Mouse (Mus musculus) forebrain, embryonic 16.5 days (tissue): Measurements from ENCODE around the gene Krt76. TPM values are rescaled to one million over a fixed set of nuclear protein-coding genes. Genes with fewer than 3 reads are reported as not detected.

Source experiments
- ATAC-seq: fragments of 200-750 bp; cut with Nextera tagmentation; 2 replicates; pipeline ENCODE4 v1.8.0; 2017; ENCODE audit warnings: mild to moderate bottlenecking, moderate library complexity
- H3K27ac ChIP-seq: fragments of 300-500 bp; sonication (generic); 2 replicates; pipeline ENCODE4 v1.5.1; 2014; ENCODE audit warnings: low read length, control low read depth
- H3K27me3 ChIP-seq: fragments of 300-500 bp; sonication (generic); replicated peaks from 2 replicates; pipeline ENCODE4 v1.6.1; 2014; ENCODE audit warnings: low read length; ENCODE audit not compliant: control insufficient read depth, insufficient read depth
- H3K36me3 ChIP-seq: fragments of 300-500 bp; sonication (generic); 2 replicates; pipeline ENCODE4 v1.6.1; 2014; ENCODE audit not compliant: control insufficient read depth, insufficient read depth
- H3K4me1 ChIP-seq: fragments of 300-500 bp; sonication (generic); replicated peaks from 2 replicates; pipeline ENCODE4 v1.6.1; 2014; ENCODE audit warnings: low read length; ENCODE audit not compliant: control insufficient read depth, insufficient read depth
- H3K4me2 ChIP-seq: fragments of 300-500 bp; sonication (generic); 2 replicates; pipeline ENCODE4 v1.6.1; 2014; ENCODE audit warnings: mild to moderate bottlenecking, low read length, control low read depth
- H3K4me3 ChIP-seq: fragments of 300-500 bp; sonication (generic); replicated peaks from 2 replicates; pipeline ENCODE4 v1.5.1; 2014; ENCODE audit warnings: mild to moderate bottlenecking, low read length, control low read depth
- H3K9ac ChIP-seq: fragments of 300-500 bp; sonication (generic); replicated peaks from 2 replicates; pipeline ENCODE4 v1.6.1; 2014; ENCODE audit warnings: low read depth, low read length, control low read depth
- H3K9me3 ChIP-seq: fragments of 300-500 bp; sonication (generic); 2 replicates; pipeline ENCODE4 v1.6.1; 2016; ENCODE audit warnings: low read length; ENCODE audit not compliant: control insufficient read depth
- WGBS: fragments of 180-500 bp; shearing (Covaris S2); extraction: QIAGEN DNeasy Blood & Tissue Kit; methylation state at CpG from one replicate; pipeline ENCODE4 v1.1.7; 2014; 5-methylcytosine and 5-hydroxymethylcytosine counted together
- polyA plus RNA-seq: library from polyadenylated mRNA; unstranded; fragments of >200 nt; fragmentation: Nextera tagmentation; extraction: Ambion mirVana; gene quantifications from 2 replicates; pipeline ENCODE4 v1.2.1, GENCODE M21; 2015

The Krt76 gene
- polyA plus RNA-seq: not detected in 2 replicates

DNA sequence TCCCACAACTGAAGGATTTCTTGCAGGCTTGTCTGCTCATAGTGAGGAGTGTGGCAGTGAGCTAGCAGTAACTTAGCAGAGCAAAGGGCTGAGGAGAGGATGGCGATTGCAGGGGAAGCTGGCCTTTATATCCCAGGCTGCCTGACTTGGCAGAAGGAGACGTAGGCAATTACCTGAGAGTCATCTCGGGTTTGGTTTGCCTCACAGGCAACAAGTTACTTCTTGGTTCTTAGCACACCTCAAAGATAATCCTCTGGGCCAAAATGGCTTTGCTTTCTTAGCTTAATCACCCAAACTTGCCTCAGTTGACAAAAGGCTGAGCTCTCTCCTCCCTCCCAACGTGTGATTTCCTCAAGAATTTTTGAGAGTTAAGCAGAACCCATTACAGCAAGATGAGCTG, at the start of gene Krt76:
Gene Krt76, minus strand, starts transcription at position 101 of the 400 bp plus-strand sequence.
- Histone ChIP-seq H3K4me2 (no peak within 1 kb of the TSS), H3K9me3 (no peaks in the 10 kb centered on the region), H3K4me1 (no peaks in the 10 kb centered on the region), H3K4me3 (no peak within 1 kb of the TSS), H3K9ac (no peak within 1 kb of the TSS), H3K36me3 (no peaks in the 10 kb centered on the region), H3K27me3 (no peaks in the 10 kb centered on the region), H3K27ac (no peak within 1 kb of the TSS)
- no peak for ATAC-seq
- WGBS: 53% methylated on average over 4 of the region's 4 CpGs

DNA sequence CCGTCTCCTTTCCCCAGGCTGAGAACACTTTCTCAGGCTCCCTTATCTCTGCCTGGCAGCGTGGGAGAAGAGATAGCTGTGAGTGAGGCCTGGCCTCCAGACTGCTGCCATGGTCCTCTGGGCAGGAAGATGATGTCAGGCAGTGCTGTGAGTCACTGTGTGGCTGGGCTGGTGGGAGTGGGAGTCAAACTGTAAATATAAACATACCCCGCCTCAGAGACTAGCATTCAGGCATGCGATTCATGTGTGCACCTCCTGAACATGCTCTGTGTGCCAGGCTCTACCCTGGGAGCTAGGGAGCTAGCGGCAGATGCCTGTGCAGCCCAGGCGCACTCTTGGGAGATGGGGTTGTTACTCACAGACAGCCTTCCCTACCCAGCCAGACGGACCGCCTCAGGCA, 49.2 kb upstream of the Krt76 start:
- no peak overlapping the region for H3K4me3 ChIP-seq
- ATAC-seq: no peak
- H3K4me1 ChIP-seq: no peaks in the 10 kb centered on the region
- no peaks in the 10 kb centered on the region for H3K36me3 ChIP-seq
- no peaks in the 10 kb centered on the region for H3K9me3 ChIP-seq
- no peaks in the 10 kb centered on the region for H3K27me3 ChIP-seq
- H3K4me2 ChIP-seq: no peak overlapping the region
- no peak overlapping the region for H3K27ac ChIP-seq
- WGBS: 70% methylated on average over 8 of the region's 8 CpGs
- H3K9ac ChIP-seq: no peak overlapping the region

DNA sequence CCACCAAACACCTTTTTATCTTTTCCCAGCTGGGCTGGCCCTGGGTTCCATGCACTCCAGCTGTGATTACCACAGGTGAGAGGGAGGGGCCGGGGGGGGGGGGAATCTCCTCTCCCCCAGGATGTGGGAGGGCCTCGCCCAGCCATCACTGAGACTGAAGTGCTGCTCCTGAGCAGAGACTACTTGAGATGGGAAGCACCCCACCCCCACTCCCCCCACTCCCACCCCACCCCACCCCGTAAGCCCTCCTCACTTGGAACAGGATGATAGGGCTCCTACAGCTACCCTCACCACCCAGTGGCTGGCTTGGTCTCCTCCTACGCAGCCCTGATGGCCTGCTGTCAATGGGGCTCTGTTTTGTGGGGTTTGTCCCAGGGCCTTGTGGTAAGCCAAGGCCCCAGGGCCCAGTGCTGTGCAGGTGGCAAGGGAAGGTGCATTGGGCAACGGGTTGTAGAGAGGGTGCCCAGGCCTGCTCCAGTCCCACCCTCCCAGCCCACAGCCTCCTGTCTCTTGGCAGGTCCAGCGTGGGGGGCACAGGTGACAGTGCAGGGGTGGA, 47.6 kb upstream of the Krt76 start, which contains the start of gene Krt79:
Gene Krt79, minus strand, starts transcription at position 51 of the 556 bp plus-strand sequence.
- ATAC-seq: no peak
- H3K4me3 ChIP-seq: no peak within 1 kb of the TSS
- WGBS: 61% methylated on average over 6 of the region's 6 CpGs
- H3K9ac ChIP-seq: no peak within 1 kb of the TSS
- no peaks in the 10 kb centered on the region for H3K36me3 ChIP-seq
- H3K27ac ChIP-seq: no peak within 1 kb of the TSS
- H3K27me3 ChIP-seq: no peaks in the 10 kb centered on the region
- no peaks in the 10 kb centered on the region for H3K9me3 ChIP-seq
- no peak within 1 kb of the TSS for H3K4me2 ChIP-seq
- no peaks in the 10 kb centered on the region for H3K4me1 ChIP-seq

DNA sequence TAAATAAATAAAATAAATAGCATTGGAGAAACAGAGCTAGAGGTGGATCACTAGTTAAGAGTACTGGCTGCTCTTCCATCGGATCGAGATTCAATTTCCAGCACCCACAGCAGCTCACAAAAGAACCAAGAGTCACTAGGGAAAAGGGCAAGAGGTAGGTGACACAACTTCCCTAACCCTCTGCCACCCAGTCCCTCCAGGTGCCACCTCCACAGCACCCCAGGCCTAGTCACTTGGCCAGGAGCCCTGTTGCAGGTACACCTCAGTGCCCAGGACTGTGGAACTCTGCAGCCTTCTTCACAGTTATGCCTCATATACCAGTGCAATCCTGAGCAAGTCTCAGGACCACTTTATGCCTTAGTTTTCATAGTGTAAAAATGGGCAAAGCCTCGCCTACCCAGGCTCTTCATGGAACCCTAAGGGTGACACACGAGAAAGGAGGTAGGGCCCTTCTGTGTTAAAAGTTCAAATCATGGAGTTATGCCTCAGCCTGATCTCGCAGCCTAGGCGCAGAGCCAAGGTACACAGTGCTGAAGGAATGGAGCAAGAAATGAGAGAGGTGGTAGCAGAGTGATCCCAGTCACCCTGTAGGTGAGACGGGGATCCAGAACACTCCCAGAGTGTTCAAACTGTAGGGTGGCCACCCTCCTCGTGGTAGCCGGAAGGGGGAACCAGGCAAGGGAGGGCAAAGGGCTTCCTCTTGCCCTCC, 46.0 kb upstream of the Krt76 start:
- no peak overlapping the region for H3K4me3 ChIP-seq
- no peak for ATAC-seq
- H3K27ac ChIP-seq: no peak overlapping the region
- H3K36me3 ChIP-seq: no peaks in the 10 kb centered on the region
- H3K27me3 ChIP-seq: no peaks in the 10 kb centered on the region
- H3K4me1 ChIP-seq: no peaks in the 10 kb centered on the region
- H3K9me3 ChIP-seq: no peaks in the 10 kb centered on the region
- H3K4me2 ChIP-seq: no peak overlapping the region
- WGBS: 87% methylated on average over 9 of the region's 9 CpGs
- no peak overlapping the region for H3K9ac ChIP-seq

DNA sequence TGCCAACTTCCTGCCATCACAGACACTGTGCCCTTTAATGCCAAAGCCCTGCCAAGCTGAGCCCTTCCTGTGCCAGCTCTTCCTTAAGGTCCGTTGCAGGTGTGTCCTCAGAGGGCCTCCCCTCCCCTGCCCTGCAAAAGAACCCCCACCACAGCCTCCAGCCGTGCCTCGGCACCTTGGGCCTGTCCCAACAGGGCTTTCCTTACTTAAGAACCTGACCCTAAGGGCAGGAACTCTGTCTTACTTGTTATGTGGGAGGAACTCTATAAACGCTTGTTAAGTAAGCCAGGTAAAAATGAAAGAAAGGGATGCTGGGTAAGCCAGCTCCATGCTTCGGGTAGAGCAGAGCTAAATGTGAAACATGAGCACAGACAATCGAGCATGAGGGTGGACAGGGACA, 40.3 kb upstream of the Krt76 start:
- no peak overlapping the region for H3K9ac ChIP-seq
- 82% methylated on average over 6 of the region's 6 CpGs for WGBS

DNA sequence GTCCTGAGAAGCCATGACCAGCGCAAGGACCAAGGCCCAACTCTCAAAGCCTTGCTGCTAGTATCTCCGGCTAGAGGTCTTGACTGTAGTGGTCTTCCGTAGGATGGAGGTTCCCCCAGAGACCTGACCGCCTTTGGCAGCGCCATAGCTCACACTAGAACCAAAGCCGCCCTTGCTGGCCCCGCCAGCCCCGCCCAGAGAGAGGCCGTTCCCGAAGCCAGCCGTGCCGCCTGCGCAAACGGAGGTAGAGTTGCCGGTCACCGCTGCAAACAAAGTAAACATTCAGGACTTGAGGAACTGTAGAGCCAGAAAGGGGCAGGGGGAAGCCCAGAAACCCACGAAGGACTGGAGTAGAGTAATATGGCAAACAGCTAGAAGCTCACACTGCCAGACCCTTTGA, 36.9 kb upstream of the Krt76 start:
- no peak overlapping the region for H3K9ac ChIP-seq
- 0 out of 2 replicates have a peak, but pooled peaks cover 3% of the 10 kb centered on the region for H3K27me3 ChIP-seq
- 0 out of 2 replicates have a peak, but pooled peaks cover 2% of the 10 kb centered on the region for H3K4me1 ChIP-seq
- H3K9me3 ChIP-seq: no peaks in the 10 kb centered on the region
- no peak overlapping the region for H3K4me3 ChIP-seq
- H3K36me3 ChIP-seq: no peaks in the 10 kb centered on the region
- H3K27ac ChIP-seq: no peak overlapping the region
- no peak overlapping the region for H3K4me2 ChIP-seq
- WGBS: 6% methylated on average over 17 of the region's 17 CpGs
- no peak for ATAC-seq

More for the DNA sequence above, 40.3 kb upstream of the Krt76 start:
- Histone ChIP-seq H3K4me2 (no peak overlapping the region), H3K27ac (no peak overlapping the region), H3K4me1 (0 out of 2 replicates have a peak, but pooled peaks cover 2% of the 10 kb centered on the region), H3K27me3 (0 out of 2 replicates have a peak, but pooled peaks cover 3% of the 10 kb centered on the region), H3K4me3 (no peak overlapping the region), H3K9me3 (no peaks in the 10 kb centered on the region), H3K36me3 (no peaks in the 10 kb centered on the region)
- no peak for ATAC-seq

DNA sequence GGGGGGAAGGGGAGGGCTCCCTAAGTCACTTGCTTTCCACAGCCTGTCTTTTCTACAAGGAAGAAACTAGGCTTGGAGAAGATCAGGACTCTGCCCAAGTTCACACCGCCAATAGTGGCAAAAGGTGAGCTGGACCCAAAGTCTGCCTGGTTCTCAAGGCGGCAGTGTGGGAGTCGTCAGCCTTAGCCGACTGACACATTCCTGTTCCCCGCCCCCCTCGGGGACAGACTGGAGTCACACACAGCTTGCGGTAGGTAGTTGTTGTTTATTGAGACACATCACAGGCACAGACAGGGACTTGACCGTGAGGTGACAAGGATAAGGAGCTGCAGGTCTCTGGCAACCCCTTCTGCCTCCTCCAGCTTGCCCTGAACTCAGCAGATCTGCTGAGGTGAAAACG, 36.4 kb upstream of the Krt76 start:
- H3K4me3 ChIP-seq: no peak overlapping the region
- WGBS: 21% methylated on average over 9 of the region's 9 CpGs
- no peaks in the 10 kb centered on the region for H3K9me3 ChIP-seq
- H3K4me1 ChIP-seq: 0 out of 2 replicates have a peak, but pooled peaks cover 2% of the 10 kb centered on the region
- no peaks in the 10 kb centered on the region for H3K36me3 ChIP-seq
- H3K27ac ChIP-seq: no peak overlapping the region
- H3K27me3 ChIP-seq: 0 out of 2 replicates have a peak, but pooled peaks cover 3% of the 10 kb centered on the region
- ATAC-seq: no peak
- H3K4me2 ChIP-seq: no peak overlapping the region
- no peak overlapping the region for H3K9ac ChIP-seq

DNA sequence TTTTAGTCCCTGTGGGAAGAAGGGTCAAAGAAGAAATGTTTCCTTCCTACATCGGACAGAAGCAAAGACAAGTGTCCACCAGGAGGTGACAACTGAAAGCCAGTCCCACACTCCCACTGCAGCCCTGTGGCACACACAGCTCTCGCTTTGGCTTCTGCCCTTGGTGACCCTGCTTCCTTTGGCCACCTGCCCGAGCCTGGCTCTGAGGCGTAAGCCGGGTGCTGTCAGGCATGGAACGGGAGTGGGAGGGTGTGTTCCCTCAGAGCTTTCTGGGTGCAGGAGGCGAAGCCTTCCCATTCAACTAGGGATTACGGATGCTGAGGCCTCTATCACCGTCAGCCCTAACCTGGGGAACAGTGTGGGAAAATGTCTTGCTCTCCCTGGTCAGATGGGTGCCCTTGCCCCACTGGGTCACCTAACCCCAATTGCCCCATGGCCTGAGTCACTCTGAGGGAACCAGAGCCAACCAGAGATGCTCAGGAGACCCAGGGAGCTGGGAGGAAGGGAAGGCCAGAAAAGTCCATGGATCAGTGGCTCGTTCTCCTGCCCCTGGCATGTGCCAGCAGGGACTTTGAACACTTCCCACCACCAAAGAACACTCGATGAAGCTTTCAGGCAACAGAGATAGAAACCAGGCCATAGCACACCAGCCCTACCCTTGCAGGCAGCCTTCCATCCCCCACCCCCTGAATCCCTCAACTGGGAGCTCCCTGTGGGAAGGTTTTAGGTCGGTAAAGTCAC, 34.8 kb upstream of the Krt76 start:
- H3K9me3 ChIP-seq: no peaks in the 10 kb centered on the region
- no peaks in the 10 kb centered on the region for H3K36me3 ChIP-seq
- no peak overlapping the region for H3K4me3 ChIP-seq
- 0 out of 2 replicates have a peak, but pooled peaks cover 3% of the 10 kb centered on the region for H3K27me3 ChIP-seq
- H3K4me2 ChIP-seq: no peak overlapping the region
- 68% methylated on average over 12 of the region's 12 CpGs for WGBS
- H3K4me1 ChIP-seq: 0 out of 2 replicates have a peak, but pooled peaks cover 2% of the 10 kb centered on the region
- H3K9ac ChIP-seq: no peak overlapping the region
- no peak overlapping the region for H3K27ac ChIP-seq
- no peak for ATAC-seq

DNA sequence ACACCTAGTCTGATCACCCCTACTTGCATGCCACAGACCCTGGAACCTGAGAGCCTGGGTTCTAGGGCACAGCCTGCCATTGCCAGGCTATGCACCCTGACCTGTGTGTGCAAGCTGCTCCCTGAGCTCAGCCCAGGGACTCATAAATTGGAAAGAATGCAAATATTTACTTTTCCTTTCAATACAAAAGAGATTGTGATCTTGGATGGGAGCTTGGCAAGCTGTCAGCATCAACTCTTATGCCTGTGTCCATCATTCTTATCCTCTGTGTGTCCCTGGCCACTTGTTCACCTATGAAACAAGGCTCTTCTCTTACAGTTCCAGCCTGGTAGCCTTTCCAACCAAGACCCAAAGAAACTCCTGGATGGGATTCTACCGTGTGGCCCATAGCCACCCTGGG, 32.3 kb upstream of the Krt76 start:
- Histone ChIP-seq H3K27me3 (no peaks in the 10 kb centered on the region), H3K36me3 (no peaks in the 10 kb centered on the region), H3K4me1 (0 out of 2 replicates have a peak, but pooled peaks cover 2% of the 10 kb centered on the region), H3K4me3 (no peak overlapping the region), H3K9ac (no peak overlapping the region), H3K27ac (no peak overlapping the region), H3K9me3 (no peaks in the 10 kb centered on the region), H3K4me2 (no peak overlapping the region)
- ATAC-seq: no peak
- WGBS: 93% methylated on average over 1 of the region's 1 CpGs
